Mouse (Mus musculus): ENCODE data around the gene Haus4.
A peak's percentile ranks its signal among the peaks of the same experiment; 100 is the strongest.

DNA sequence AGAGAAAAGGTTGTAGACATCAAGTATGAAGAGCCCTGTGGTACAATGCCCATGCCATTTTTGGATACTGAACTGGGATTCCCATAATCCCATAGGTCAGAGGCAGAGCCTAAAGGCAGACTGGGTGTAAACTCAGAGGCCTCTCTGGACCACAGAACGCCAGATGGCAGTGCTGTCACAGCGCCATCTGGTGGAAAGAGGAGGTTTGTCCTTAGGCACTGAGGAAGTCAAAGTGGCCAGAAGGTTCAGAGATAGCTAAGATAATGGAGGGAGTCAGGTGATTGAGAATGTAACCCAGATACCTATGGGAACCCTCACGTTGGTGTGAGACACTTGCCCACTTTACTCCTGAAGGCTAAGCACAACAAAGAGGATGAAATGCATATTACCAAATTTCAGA, 60.2 kb downstream of the Haus4 start:
- TF ChIP-seq POLR2A (IDR thresholded peaks at IDR 0.05; ENCODE audit: low read depth, low read length): no peak
- peak; percentile 97 for TF ChIP-seq CTCF (conservative IDR thresholded peaks at IDR 0.05; ENCODE audit: insufficient read depth, insufficient read length, low read depth, low read length)

Measured in kidney, adult 2 months (tissue).